Mouse (Mus musculus): ENCODE measurements around the gene Dnm3. TPM values are rescaled to one million over a fixed set of nuclear protein-coding genes. Genes with fewer than 3 reads are reported as not detected.

Gene Dnm3
- total and polyA plus RNA-seq, 3 experiments: not detected

- no peaks in the 10 kb centered on the region for H3K9me3 ChIP-seq (replicated peaks; ENCODE audit: insufficient read depth, low read length)
- peak; percentile 95 for DNase-seq (ENCODE audit: low read depth, low spot score)
- H3K4me3 ChIP-seq (ENCODE audit: control insufficient read depth in 1 of 2, insufficient read depth in 1 of 2, low read depth in 2 of 2, low read length in 2 of 2): peak within 1 kb of the TSS; percentile 80 to 94
- H3K4me1 ChIP-seq (ENCODE audit: control insufficient read depth in 1 of 2, insufficient read depth in 2 of 2, low read length in 2 of 2): peaks cover 0 to 3% of the 10 kb centered on the region in 2 experiments; a peak in 1 of 4 replicates
- peaks cover 0 to 11% of the 10 kb centered on the region in 2 experiments; a peak in 2 of 4 replicates for H3K36me3 ChIP-seq (ENCODE audit: control insufficient read depth in 1 of 2, insufficient read depth in 2 of 2, low read length in 2 of 2)
- H3K9ac ChIP-seq (ENCODE audit: control insufficient read depth, low read depth, low read length, poor library complexity, severe bottlenecking): peak within 1 kb of the TSS; percentile 84
- H3K27me3 ChIP-seq (ENCODE audit: control insufficient read depth in 1 of 2, insufficient read depth in 2 of 2, low read length in 2 of 2): 0 out of 4 replicates have a peak, but pooled peaks cover 0 to 2% of the 10 kb centered on the region in 2 experiments
- H3K27ac ChIP-seq (ENCODE audit: control insufficient read depth, low read depth, low read length): peak within 1 kb of the TSS; percentile 55
- H3K79me2 ChIP-seq (ENCODE audit: control insufficient read depth, insufficient read depth, low read length, poor library complexity): peaks cover 2% of the 10 kb centered on the region; the same call in 1 of the 2 replicates
- TF ChIP-seq NELFE (IDR thresholded peaks at IDR 0.05; ENCODE audit: low read depth, low read length) (peak; percentile 64), MYC (IDR thresholded peaks at IDR 0.05; ENCODE audit: low read depth, low read length) (peak; percentile 39; the same call in 1 of the 2 replicates), ETS1 (IDR thresholded peaks at IDR 0.05; ENCODE audit: low read depth, low read length) (no peak), POLR2A (IDR thresholded peaks at IDR 0.05; ENCODE audit: control insufficient read depth in 1 of 2, insufficient read depth in 1 of 2, low read depth in 1 of 2, low read length in 2 of 2, poor library complexity in 1 of 2) (peak; percentile 34 to 78; a peak in 2 of 4 replicates), MEF2A (IDR thresholded peaks at IDR 0.05; ENCODE audit: extremely low read depth, insufficient replicate concordance, low read depth, low read length, poor library complexity, severe bottlenecking) (no peak), CHD1 (IDR thresholded peaks at IDR 0.05; ENCODE audit: low read depth, low read length) (no peak), MAFK (IDR thresholded peaks at IDR 0.05; ENCODE audit: borderline replicate concordance, low read depth, low read length) (no peak), USF2 (IDR thresholded peaks at IDR 0.05; ENCODE audit: borderline replicate concordance in 1 of 2, insufficient read depth in 1 of 2, low read depth in 1 of 2, low read length in 2 of 2) (no peak), MAZ (IDR thresholded peaks at IDR 0.05; ENCODE audit: low read depth, low read length) (peak; percentile 78; the same call in 1 of the 2 replicates), ZMIZ1 (IDR thresholded peaks at IDR 0.05; ENCODE audit: low read depth, low read length) (peak; percentile 46; the same call in 1 of the 2 replicates), TCF12 (IDR thresholded peaks at IDR 0.05; ENCODE audit: low read depth, low read length) (peak; percentile 73), GATA1 (IDR thresholded peaks at IDR 0.05; ENCODE audit: low read depth, low read length) (no peak), ELF1 (IDR thresholded peaks at IDR 0.05; ENCODE audit: low read depth, low read length) (peak; percentile 91), ZKSCAN1 (IDR thresholded peaks at IDR 0.05; ENCODE audit: low read depth, low read length) (no peak), KAT2A (conservative IDR thresholded peaks at IDR 0.05; ENCODE audit: low read depth, low read length) (no peak; the same call in 1 of the 2 replicates), SIN3A (IDR thresholded peaks at IDR 0.05; ENCODE audit: low read length) (peak; percentile 71), MYB (IDR thresholded peaks at IDR 0.05; ENCODE audit: low read depth, low read length) (no peak), RAD21 (IDR thresholded peaks at IDR 0.05; ENCODE audit: low read depth, low read length) (no peak; the same call in none of the 2 replicates), TAL1 (IDR thresholded peaks at IDR 0.05; ENCODE audit: low read length) (no peak), CTCF (IDR thresholded peaks at IDR 0.05 in 2 of 3, conservative IDR thresholded peaks at IDR 0.05 in 1 of 3; ENCODE audit: control insufficient read depth in 1 of 3, insufficient read depth in 1 of 3, low read depth in 2 of 3, low read length in 3 of 3, poor library complexity in 1 of 3, severe bottlenecking in 1 of 3) (peak in 2 of 3 experiments; percentile 56 to 62; a peak in 5 of 6 replicates), UBTF (IDR thresholded peaks at IDR 0.05; ENCODE audit: borderline replicate concordance, insufficient read depth, low read depth, low read length) (0 out of 2 replicates have a peak, but pooled peaks have one; percentile 61), MAX (IDR thresholded peaks at IDR 0.05; ENCODE audit: low read length) (peak; percentile 43; the same call in 1 of the 2 replicates), TBP (IDR thresholded peaks at IDR 0.05; ENCODE audit: low read depth, low read length) (peak; percentile 58), POLR2AphosphoS5 (IDR thresholded peaks at IDR 0.05; ENCODE audit: borderline replicate concordance, low read depth, low read length) (no peak), SMC3 (IDR thresholded peaks at IDR 0.05; ENCODE audit: low read depth, low read length) (peak; percentile 18; the same call in 1 of the 2 replicates), RCOR1 (IDR thresholded peaks at IDR 0.05; ENCODE audit: low read depth, low read length) (no peak), GABPA (IDR thresholded peaks at IDR 0.05; ENCODE audit: low read depth, low read length) (no peak; the same call in 1 of the 2 replicates), HCFC1 (IDR thresholded peaks at IDR 0.05; ENCODE audit: low read depth, low read length) (peak; percentile 91), POLR2AphosphoS2 (IDR thresholded peaks at IDR 0.05; ENCODE audit: low read length) (no peak), EP300 (IDR thresholded peaks at IDR 0.05; ENCODE audit: low read depth in 1 of 2, low read length in 2 of 2) (no peak), BHLHE40 (IDR thresholded peaks at IDR 0.05; ENCODE audit: borderline replicate concordance, low read depth, low read length) (no peak), MXI1 (IDR thresholded peaks at IDR 0.05; ENCODE audit: low read depth, low read length) (0 out of 2 replicates have a peak, but pooled peaks have one; percentile 7), E2F4 (IDR thresholded peaks at IDR 0.05; ENCODE audit: borderline replicate concordance, low read depth, low read length) (0 out of 2 replicates have a peak, but pooled peaks have one; percentile 14), NRF1 (IDR thresholded peaks at IDR 0.05; ENCODE audit: insufficient read depth, low read depth, low read length, poor library complexity, severe bottlenecking) (no peak)
Measured at GRCm38 (mm10) chr1:161968589-161969407, 509.0 kb downstream of the Dnm3 start, which contains the start of gene Pigc. Pigc (plus strand) TSS chr1:161969186.
